Mouse (Mus musculus): Measurements from ENCODE around the gene Ttc30a2.
"Not testable (repeated sequence)": the region's sequence is repeated elsewhere in the genome, so short reads cannot be mapped to it uniquely, and the experiment has no call there.

Ttc30a2 gene

DNA sequence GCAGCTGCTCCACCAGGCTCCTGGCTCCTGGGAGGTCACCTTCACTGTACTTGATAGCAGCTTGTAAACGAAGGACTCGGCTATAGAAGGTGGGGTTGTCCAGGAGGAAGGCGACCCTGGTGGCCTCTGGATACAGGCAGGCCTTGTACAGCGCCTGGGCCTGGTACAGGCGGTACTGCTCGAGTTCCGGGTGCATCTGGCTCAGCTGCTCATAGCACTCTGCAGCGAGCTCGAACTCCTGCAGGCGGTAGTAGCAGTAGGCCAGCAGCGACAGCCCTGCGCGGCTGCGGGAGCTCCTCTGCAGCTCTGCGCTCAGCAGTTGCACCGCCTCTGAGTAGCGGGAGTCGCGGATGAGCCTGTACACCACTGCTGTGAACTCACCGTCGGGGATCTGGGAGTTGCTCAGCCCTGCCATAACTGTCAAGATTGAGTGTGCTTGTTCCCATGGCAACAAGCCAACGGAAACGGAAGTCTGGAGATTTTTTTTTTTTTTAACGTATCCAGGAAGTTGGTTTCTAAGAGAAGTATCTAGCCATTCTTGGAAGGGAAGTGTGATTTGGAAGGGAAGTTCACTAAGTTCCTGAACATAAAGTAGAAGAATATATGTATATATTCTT lies at the start of gene Ttc30a2:
Ttc30a2 (minus strand) TSS at position 419 of the 617 bp plus-strand sequence.
- DNase-seq (ENCODE audit: low spot score in 2 of 2) = not testable (repeated sequence)

DNA sequence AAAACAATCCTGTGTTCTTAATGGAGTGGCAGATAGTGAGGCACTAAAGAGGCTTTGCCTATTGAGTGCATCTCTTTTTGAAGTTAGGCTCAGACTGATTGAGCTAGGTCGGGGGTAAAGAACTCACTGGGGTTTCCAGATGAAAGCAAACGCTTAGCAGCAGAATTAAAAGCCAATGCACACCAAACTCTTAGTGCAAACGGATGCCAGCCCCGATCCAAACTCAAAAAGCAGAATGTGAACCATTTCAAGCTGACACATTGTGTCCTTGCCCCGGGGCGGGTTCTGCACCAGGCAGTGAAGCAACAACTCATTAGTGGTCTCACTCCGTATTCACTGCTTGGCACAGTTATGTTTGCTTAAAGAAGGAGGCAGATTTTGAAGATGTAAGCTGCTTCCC lies 38.9 kb upstream of the Ttc30a2 start:
- no peak for DNase-seq (ENCODE audit: low spot score in 2 of 2)

DNA sequence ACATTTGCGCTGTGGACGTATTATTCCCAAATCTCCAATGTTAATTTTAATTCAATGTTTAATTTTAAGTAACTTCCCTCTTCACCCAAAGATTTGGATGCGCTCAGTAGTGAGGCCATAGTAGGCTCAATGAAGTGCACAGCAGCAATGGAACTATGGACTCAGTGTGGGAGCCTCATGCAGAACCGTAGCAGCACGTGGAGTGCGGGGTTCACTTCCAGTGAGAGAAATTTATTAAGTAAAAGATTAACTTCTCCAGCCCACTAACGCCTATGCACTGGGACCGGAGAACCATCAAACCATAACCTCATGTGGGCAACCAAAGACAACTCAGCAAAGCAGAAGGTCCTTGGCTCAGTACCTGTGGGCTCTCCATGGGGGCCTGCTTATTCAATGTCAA lies 38.2 kb upstream of the Ttc30a2 start:
- DNase-seq (ENCODE audit: low spot score in 2 of 2) = no peak

DNA sequence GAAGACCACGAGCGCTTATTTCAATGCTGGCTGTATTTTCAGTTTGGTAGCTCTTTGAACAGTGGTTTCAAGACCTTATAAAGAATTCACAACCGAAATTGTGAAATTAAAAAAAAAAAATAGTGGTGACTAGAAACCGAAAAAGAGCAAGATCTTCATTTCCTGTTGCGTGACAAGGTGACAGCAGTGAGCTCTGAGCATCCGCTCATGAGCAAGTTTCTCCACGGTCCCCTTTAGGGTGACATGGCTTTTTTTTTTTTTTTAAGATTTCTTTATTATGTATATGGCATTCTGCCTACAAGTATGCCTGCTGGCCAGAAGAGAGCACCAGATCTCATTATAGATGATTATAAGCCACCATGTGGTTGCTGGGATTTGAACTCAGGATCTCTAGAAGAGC lies 37.5 kb upstream of the Ttc30a2 start:
- no peak for DNase-seq (ENCODE audit: low spot score in 2 of 2)

DNA sequence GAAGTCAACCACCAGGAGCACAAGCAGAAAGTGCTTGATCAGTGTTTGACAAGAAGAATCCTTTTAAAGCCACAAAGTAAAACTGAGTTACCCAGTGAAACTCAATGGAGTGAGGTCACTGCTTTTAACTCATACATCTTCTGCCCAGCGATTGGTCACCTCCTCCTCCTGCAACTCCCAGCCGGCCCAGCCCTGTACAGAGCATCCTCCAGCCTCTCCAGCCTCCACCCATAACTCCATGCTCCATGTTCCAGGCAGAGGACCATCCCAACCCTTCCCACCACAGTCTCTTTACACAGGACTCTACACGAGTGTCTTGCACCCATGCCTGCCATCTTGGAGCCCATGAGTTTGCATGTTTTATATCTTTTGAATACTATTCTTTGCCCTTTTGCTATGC lies 36.7 kb upstream of the Ttc30a2 start:
- no peak for DNase-seq (ENCODE audit: low spot score in 2 of 2)

DNA sequence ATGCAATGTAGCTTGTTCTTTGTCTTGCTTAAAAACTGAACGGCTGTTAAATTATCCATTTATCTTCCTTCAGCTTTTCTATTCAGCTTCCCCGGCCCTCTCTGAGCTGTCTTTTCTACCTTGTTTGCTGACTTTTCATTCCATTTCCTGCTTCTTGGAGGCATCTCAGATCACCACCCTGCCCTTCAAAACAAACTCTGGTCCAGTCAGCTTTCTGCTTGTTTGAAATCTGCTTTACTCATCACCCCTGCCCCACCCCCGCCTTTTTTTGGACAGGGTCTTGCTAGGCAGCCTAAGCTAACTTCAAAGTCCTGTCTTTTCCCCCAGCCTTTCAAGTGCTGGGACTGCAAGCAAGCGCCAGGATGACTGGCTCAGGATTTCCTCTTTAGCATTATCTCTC lies 28.2 kb upstream of the Ttc30a2 start:
- no peak for DNase-seq (ENCODE audit: low spot score in 2 of 2)

DNA sequence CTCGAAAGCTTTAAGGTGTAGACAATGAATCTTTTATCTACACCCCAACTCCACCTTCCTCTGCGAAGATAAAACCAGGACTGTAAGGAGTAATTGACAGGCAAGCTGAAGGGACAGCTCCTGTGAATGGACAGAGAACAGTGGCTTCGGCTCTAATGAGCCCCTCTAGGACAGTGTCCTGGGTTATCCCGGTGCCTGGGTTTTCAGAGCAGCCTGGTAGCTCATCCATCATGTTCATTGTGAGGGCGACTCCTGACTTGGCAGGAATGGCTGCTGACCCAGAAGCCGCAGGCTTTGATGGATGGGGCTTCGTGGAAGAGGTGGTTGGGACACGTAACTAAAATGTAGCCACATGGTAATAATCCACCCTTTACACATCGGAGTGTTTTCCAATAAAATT lies 24.9 kb upstream of the Ttc30a2 start:
- no peak for DNase-seq (ENCODE audit: low spot score in 2 of 2)

DNA sequence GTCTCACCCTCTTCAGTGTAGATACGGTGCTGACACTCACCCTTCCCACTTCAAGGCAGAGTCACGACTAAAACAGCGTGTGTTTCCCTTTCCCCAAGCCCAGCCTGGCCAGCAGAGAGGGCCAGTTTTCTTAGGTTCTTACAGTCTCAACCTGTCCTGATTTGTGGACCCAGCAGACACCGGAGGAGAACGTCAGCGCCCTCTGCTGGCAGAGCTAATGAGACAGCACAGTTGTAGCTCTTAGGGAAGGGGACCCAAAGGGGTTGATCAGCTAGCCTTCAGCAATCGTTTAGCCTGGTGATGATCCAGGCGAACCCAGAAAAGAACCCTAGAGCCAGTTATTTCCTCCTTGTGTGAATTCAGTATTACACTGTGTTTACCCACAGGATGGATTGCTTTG lies 23.4 kb upstream of the Ttc30a2 start:
- peak in 1 of 2 experiments; percentile 59 for DNase-seq (ENCODE audit: low spot score in 2 of 2)

DNA sequence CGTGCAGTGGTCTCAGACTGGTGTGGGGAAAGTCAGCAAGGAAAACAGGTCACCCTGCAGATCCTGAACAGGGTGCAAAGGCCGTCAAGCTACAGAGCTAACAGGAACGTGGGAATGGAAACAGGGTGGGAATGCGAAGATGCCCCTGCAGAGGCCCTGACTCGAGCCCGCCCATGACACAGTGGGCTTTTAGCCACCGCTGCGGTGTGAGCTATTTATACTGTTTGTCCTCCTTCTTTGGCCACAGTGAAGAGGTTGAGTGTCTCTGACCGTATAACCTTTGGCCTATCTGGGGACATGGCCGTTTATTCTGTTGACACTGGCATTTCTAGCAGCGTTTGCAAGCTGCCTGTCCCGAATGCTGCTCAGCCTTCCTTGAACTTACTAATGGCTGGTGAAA lies 21.7 kb upstream of the Ttc30a2 start:
- DNase-seq (ENCODE audit: low spot score in 2 of 2) = no peak

DNA sequence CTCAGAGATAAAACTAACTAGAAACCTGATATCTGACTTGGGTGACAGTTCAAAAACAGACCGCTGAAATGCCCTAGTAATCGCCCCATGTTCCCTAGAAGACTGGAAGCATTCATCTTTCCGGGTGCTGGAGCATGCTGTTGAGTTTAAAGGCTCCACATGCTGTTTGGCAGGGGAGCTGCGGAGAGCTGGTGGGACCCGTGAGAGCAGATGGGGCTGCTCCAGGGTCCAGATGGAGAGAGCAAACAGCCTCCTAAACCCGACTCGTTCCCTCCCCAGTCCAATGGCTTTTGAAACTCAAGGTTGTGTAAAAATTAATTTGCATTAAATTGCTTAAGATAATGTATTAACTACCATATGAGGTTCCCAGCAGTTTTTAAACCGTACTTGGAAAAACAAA lies 20.7 kb upstream of the Ttc30a2 start:
- DNase-seq (ENCODE audit: low spot score in 2 of 2) = no peak

DNA sequence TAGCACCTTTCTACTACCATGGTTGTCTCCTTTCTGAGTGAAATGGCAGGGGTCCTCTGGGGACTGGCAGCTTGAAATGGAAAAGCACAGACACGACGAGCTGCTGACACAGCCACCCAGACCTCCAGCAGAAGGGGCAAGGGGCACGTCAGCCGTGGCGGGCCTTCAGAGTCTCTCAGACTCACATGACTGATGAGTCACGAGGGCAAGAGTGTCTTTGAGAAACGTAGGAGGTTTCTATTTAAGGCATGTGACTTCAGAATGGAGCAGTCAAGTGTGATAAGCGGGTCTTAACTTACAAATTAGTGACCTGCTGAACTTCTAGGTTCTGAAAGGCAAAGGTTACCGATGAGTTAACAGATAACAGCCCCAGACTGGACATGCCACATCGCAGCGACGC lies 19.8 kb upstream of the Ttc30a2 start:
- DNase-seq (ENCODE audit: low spot score in 2 of 2) = no peak

DNA sequence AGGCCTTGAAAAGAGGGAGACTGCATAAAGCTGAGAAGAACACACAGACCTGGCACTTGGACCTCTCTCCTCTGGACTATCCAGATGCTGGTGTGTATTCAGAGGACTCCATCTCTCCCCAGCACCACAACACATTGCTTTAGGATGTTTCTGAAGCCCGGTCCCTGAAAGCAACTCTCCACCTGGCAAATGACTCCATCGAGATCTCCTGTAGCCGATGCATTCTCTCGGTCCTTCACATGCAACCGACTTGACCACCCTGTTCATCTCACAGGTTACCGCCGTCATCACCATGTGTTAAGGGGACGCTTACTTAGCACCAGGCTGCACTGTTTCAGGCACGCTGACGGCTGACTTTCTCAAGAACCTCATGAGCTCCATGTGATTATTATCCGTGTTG lies 16.9 kb upstream of the Ttc30a2 start:
- DNase-seq (ENCODE audit: low spot score in 2 of 2) = no peak

DNA sequence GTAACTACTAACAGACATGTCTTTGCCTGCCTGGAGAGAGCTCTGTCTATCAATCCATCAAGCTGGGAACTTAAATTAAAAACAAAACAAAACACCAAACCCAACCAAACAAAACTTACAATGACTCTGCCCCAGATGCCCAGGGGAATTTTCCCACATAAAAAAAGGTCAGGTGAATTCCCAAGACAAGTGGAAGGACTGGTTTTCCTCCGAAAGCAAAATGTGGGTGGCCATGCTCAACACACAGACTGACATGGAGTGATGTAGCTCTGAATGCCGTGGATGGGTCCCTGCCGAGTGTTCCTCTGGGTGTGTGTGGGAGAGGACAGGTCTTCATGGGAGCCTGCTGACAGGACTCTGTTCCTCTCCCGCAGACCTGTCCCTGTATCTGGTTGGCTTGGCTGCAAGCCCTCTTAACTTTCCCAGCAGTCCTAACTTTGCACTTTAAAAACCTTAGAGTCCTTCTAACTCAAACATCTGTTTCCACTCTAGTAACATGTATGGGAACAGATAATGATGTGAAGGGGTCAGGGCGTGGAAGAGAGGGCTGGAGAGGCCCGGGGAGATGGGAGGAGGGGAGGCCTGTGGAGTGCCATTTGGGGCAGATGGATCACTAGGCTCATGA lies 13.7 kb upstream of the Ttc30a2 start:
- no peak for DNase-seq (ENCODE audit: low spot score in 2 of 2)

DNA sequence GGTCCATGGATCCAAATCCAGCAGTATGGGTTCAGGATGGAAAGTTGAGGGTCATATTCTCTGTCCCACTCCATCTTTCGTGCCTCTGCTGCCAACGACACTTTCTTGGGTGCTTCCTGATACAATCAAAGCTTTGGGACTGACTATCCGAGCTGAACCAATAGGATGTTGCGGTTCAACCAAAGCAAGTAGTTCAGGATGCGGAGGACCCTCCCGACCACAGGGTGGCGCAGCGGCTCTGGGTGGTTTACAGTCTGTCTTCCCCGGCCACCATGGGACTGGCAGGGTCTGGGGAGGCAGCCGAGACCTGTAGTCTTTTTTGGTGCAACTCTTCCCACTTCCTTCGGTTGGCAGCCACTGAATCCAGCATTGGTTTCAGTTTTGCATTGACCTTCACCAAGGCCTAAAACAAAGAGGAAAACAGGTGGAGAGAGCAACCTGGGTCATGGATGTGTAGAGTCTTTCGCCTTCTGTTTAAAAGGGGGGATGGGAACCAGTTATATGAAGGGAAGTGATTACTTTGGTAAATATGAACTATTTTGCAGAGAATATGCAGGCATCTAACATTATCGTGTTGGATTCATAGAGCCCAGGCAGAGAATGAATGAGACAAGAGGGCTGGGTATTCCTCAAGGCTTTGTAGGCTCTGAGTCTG lies 13.0 kb upstream of the Ttc30a2 start:
- DNase-seq (ENCODE audit: low spot score in 2 of 2) = peak in 1 of 2 experiments; percentile 41

DNA sequence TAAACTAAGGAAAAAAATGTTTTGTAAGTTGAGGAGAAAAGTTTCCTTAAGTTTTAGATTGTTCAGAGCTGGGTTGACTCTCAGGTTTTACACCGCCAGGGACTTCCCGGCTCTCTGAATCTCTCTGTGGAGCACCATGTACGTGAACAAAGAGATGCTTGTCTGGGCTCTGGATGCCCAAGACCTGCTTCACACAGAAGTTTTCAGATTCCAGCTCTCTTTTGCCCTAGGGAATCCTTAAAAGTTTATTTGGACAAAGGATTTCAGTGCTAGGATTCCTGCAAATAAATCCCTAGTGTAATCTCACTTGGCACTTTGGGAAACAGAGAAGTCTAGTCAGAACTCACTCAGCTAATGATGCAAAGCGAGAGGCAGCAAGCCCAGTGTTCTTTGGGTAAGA lies 11.7 kb upstream of the Ttc30a2 start:
- no peak for DNase-seq (ENCODE audit: low spot score in 2 of 2)

DNA sequence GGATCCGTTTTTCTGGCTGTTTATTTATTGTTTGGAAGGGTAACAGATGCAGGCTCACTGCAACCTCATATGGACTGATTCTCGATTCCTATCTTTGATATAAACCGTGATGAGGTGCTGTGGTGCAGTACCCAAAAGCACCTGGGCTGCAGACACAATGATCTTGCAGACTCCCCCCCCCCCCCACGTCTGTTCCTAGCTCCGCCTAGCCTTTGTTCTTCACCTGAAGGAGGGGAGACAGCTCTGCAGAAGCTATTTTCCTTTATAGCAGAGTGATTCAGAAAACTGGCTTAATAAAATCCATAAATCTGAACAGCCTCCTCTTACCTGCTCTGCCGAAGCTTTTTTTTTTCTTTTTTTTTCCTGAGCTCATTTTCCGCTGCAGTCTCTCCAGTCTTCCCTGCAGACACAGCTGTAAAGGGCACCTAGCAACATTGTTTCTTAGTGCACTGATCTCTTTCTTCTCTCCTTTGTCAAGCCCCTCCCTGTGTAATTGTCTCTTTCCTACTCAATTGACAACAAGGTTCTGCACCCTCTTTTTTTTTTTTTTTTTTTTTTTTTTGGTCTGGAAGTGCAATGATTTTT lies 10.9 kb upstream of the Ttc30a2 start:
- DNase-seq (ENCODE audit: low spot score in 2 of 2) = no peak

DNA sequence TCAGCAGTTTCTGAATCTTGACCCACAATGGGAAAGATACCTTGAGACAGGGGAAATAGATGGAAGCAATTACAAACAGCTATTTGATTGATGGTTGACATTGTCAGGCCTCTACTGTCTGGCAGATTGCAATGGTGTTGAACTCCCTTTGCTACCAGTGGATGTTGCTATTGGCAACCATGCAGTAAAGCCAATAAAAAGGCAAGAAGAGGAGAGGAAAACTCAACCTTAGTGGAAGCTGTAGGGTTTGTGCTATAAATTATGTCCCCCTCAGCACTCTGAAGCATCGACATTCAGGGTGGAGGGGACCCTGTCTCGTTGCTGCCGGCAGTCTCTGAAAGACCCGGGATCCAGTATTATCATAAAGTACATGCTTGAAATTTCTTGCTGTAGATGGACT lies 10.4 kb upstream of the Ttc30a2 start:
- no peak for DNase-seq (ENCODE audit: low spot score in 2 of 2)

DNA sequence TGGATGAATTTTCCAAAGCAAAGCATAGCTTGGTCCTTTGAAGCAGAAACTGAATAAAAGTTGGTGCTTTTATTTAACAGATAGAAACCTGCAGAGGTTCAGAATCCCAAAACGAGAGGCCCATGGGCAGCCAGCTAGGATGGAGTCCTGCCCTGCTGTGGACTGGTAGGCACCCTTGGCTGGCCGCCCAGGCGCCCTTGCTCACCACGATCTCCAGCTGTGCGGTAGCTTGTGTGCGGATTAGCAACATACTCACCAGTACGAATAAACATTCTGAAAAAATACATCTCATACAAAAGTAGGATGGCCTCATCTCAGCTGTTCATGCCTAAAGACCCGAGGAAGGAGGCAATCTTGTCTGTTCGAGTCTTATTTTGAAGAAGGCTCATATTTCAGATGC lies 9.8 kb upstream of the Ttc30a2 start:
- no peak for DNase-seq (ENCODE audit: low spot score in 2 of 2)

DNA sequence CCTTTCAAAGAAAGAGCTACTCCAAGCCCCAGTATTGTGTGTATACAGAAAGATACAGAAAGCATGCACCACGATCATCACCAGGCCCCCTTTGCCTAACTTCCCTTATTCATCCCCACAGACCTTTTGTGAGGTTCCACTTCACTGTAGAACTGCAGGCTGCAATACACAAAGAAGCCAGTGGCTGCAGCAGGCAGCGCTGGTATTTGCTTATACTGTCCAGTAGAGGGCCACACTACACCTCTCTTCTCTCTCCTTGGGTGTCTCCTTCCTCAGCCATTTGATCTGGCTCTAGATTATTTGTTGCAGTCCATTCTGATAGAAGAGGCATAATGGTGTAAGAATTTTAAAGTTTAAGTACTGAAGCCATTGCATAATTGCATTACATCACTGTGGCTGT lies 7.2 kb upstream of the Ttc30a2 start:
- peak; percentile 46 to 76 for DNase-seq (ENCODE audit: low spot score in 2 of 2)

DNA sequence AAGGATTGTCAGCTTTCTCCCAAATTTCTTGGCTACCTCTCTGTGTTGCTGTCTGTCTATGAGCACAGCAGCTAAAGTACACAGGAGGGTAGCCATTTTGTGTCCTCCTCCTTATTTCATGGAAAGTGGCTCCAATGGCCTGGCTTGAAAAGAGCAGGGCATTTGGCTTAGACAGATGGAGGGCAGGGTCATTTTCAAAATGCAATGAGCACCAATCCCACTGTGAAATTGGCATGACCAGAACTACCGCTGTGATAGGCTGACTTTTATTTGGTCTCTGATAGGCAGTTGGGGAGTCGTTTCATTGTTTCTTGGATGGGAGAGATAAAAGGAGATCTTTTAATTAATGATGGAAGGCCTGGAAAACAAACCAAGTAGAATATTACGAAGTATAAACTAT lies 5.9 kb upstream of the Ttc30a2 start:
- no peak for DNase-seq (ENCODE audit: low spot score in 2 of 2)

DNA sequence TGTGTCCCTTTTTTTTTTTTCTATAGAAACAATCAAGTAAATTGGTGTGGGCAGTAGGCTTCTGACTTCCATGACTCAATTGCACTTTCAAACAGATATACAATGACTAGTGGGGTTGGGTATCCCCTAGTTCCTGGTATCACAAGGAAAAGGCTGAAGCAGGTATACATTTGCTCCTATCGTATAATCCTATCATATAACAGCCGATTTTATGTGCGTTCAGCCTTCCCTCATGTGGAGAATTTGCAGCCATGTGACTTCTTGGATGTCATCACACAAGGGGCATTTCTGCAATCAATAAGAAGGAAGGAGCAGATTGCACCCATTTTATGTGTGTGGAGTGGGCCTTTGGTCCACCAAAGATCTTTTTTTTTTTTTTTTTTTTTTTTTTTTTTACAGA lies 5.1 kb upstream of the Ttc30a2 start:
- no peak for DNase-seq (ENCODE audit: low spot score in 2 of 2)

DNA sequence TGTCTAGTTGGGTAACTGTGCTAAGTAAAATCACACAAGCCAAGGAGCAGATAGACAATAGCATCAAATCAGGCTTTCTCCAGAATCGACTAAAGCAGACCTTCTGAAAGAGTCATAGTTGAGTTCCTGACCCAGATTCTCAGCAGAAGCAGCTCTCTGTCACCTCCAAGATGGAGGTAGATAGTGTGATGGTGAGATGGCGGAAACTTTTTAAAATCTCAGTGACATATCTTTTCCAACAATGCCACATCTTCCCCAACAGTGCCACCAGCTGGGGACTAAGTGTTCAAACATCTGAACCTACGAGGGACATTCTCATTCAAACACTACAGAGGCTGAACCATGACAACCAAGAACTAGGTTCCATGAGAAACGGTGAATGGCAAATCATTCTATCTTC lies 4.7 kb upstream of the Ttc30a2 start:
- no peak for DNase-seq (ENCODE audit: low spot score in 2 of 2)

DNA sequence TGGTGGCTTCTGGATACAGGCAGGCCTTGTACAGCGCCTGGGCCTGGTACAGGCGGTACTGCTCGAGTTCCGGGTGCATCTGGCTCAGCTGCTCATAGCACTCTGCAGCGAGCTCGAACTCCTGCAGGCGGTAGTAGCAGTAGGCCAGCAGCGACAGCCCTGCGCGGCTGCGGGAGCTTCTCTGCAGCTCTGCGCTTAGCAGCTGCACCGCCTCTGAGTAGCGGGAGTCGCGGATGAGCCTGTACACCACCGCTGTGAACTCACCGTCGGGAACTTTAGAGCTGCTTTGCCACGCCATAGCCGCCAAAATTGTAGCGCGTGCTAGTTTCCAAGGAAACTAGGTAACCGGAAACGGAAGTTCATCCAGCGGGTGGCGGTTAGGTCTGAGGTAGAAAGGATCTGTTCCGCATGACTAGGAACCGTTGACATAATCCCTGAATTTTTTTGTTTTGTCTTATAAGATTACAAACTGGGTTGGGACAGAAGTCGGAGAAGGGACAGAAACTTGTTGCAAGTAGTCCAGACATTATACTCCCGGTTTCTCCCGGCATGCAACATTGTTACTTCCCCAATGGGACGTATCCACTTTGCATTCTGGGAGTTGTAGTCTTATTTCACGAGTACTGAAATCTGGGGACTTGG lies 3.6 kb upstream of the Ttc30a2 start, which contains the start of gene Ttc30a1:
Ttc30a1 (minus strand) TSS at position 528 of the 642 bp plus-strand sequence.
- DNase-seq (ENCODE audit: low spot score in 2 of 2) = peak; percentile 73 to 81

All from left cerebral cortex, adult 9 months (tissue).